Mouse (Mus musculus) adrenal gland, adult 8-10 months (tissue): ENCODE measurements around the gene Prr14l. TPM values are rescaled to one million over a fixed set of nuclear protein-coding genes. Genes with fewer than 3 reads are reported as not detected.
"Not testable (repeated sequence)": the region's sequence is repeated elsewhere in the genome, so short reads cannot be mapped to it uniquely, and the experiment has no call there.

ENCODE experiments used
- DNase-seq: peaks from one replicate; pipeline ENCODE4 v3.0.0; 2022
- total RNA-seq, 4 experiments: library from RNA; stranded (reverse); gene quantifications; 2 replicates each; pipeline ENCODE4 v1.2.4; 2022

Prr14l gene
- 10 to 100 TPM; 31.5 to 40.2 (median 37.0) TPM for total RNA-seq

- DNase-seq: peak; percentile 97
These were observed at the start of gene Prr14l for GRCm38 (mm10) chr5:32853731-32854507. Gene Prr14l, minus strand, starts transcription at chr5:32854256.

- no peak for DNase-seq
These were observed 32.7 kb upstream of the Prr14l start for GRCm38 (mm10) chr5:32886739-32887138.

GRCm38 (mm10) chr5:32872346-32872745 is 18.3 kb upstream of the Prr14l start:
- DNase-seq: no peak

GRCm38 (mm10) chr5:32869389-32870024 is 15.5 kb upstream of the Prr14l start:
- no peak for DNase-seq

- peak; percentile 92 for DNase-seq
These were observed 9.5 kb upstream of the Prr14l start, which contains the start of gene Depdc5 for GRCm38 (mm10) chr5:32863253-32864228. Gene Depdc5, plus strand, starts transcription at chr5:32863701.

GRCm38 (mm10) chr5:32862469-32863132 is 8.5 kb upstream of the Prr14l start:
- DNase-seq: no peak

GRCm38 (mm10) chr5:32861082-32861481 is 7.0 kb upstream of the Prr14l start:
- DNase-seq: no peak

- DNase-seq: no peak
These were observed 3.7 kb upstream of the Prr14l start for GRCm38 (mm10) chr5:32857781-32858220.

GRCm38 (mm10) chr5:32855274-32855673 is 1.2 kb upstream of the Prr14l start:
- DNase-seq: not testable (repeated sequence)

GRCm38 (mm10) chr5:32854818-32855217 is 762 bp upstream of the Prr14l start:
- no peak for DNase-seq

GRCm38 (mm10) chr5:32852026-32852425 is 2.0 kb downstream of the Prr14l start:
- DNase-seq: no peak

GRCm38 (mm10) chr5:32849580-32849979 is 4.5 kb downstream of the Prr14l start:
- not testable (repeated sequence) for DNase-seq

- DNase-seq: no peak
These were observed 4.9 kb downstream of the Prr14l start for GRCm38 (mm10) chr5:32849178-32849577.

GRCm38 (mm10) chr5:32840029-32840428 is 14.0 kb downstream of the Prr14l start:
- DNase-seq: no peak

GRCm38 (mm10) chr5:32836976-32837375 is 17.1 kb downstream of the Prr14l start:
- no peak for DNase-seq

GRCm38 (mm10) chr5:32834497-32834896 is 19.6 kb downstream of the Prr14l start:
- peak; percentile 47 for DNase-seq

- DNase-seq: no peak
These were observed 24.0 kb downstream of the Prr14l start for GRCm38 (mm10) chr5:32830054-32830453.

GRCm38 (mm10) chr5:32828766-32829165 is 25.3 kb downstream of the Prr14l start:
- DNase-seq: not testable (repeated sequence)

- peak; percentile 31 for DNase-seq
These were observed 27.0 kb downstream of the Prr14l start, which contains the start of gene Gm20671 for GRCm38 (mm10) chr5:32827009-32827408. Gene Gm20671, minus strand, starts transcription at chr5:32827109.

GRCm38 (mm10) chr5:32820471-32820870 is 33.6 kb downstream of the Prr14l start:
- DNase-seq: no peak

GRCm38 (mm10) chr5:32815396-32815795 is 38.7 kb downstream of the Prr14l start:
- no peak for DNase-seq

GRCm38 (mm10) chr5:32786454-32786853 is 67.6 kb downstream of the Prr14l start:
- not testable (repeated sequence) for DNase-seq
